Mouse (Mus musculus) WW6 (cell line): Measurements from ENCODE around the gene Lrtm2.

Experiments
- DNase-seq: peaks from one replicate; pipeline ENCODE4 v3.0.0-alpha.2; 2013; ENCODE audit warnings: low read depth, low spot score

The Lrtm2 gene

DNA sequence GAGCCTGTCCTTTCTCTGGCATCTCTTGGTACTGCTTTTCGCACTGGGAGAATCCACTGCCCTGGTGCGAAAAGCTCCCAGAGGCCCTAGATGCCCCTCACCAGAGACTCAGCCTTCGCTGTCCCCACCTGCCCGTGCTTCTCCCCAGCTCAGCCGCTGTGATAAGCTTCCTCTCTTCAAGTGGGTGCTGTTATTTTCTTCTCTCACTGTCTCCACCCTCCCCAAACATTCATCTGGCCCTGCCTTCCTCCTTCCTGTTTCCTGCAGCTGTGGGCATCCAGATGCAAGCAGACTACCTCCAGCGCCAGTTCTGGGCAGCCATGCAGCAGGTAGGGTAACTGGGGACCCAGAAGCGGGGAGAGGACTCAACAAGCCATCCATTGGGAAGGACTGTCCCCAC is 5.6 kb upstream of the Lrtm2 start:
- DNase-seq: no peak

DNA sequence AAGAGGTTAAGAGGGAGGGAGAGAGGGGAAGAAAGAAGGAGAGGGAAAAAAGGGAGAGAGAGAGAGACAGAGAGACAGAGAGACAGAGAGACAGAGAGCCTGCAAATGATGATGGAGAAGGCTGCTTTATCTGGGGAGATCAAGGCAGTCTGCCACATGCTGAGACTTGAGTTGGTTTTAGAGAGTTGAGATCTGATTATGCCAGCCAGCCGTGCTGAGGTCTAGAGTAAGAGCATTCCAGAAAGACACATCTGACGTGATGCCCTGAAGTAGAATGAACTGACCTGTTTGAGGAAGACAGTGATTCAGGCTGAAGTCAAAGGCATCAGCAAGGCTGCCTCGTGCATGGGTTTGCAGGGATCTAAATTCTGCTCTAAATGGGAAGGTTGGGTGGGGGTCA is 3.3 kb upstream of the Lrtm2 start:
- no peak for DNase-seq

DNA sequence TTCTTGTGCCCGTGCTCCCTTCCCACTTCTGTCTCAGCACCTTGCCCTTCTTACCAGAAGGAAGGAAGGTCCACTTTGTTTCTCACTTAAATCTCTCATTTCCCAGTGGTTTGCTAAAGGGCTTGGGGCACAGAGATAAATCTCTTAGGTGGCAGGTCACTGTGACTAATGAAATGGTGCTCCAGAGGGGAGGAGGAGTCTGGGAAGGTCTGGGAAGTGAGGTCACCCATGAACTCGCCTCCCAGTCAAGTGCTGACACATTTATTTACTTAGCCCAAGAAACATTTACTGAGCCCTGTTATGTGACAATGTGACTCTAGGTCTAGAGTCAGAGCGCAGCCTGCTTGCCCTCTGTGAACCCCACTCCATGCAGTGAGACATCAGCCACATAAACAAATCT is 2.6 kb upstream of the Lrtm2 start:
- no peak for DNase-seq

DNA sequence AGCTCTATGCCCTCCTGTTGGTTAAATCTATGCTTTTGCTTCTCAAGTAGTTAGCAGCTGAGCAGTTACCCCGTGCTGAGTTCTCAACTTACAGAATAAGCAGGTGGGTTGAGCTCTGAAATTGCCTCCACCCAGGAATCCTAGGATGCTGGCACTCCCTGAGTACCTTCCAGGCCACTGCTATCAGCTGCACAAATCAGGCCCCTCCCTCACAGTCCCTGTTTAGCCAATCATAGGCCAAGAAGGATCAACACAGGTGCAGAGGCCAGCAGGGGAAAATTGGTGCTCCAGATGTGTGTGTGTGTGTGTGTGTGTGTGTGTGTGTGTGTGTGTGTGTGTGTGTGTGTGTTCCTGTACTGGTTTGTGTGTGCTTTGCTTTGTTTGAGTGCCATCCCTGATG is 1.5 kb upstream of the Lrtm2 start:
- no peak for DNase-seq

DNA sequence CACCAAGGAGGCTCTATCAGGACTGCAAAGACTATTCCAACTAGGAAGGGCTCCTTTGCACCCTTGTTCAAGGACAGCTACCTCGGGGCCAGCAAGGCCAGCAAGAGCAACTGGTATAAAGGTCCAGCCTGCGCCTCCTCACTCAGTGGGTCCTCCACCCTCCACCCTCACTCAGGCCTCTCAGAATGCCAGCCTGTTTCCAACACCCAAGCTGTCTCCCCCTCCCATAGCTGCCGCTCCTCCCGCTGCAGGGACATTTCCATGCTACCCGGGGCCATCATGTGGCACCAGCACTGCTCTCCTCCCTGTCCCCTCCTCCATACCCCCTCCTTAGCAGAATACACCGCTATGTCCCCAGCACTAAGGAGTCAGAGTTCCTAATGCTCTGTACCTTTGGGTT is 630 bp downstream of the Lrtm2 start:
- DNase-seq: no peak

DNA sequence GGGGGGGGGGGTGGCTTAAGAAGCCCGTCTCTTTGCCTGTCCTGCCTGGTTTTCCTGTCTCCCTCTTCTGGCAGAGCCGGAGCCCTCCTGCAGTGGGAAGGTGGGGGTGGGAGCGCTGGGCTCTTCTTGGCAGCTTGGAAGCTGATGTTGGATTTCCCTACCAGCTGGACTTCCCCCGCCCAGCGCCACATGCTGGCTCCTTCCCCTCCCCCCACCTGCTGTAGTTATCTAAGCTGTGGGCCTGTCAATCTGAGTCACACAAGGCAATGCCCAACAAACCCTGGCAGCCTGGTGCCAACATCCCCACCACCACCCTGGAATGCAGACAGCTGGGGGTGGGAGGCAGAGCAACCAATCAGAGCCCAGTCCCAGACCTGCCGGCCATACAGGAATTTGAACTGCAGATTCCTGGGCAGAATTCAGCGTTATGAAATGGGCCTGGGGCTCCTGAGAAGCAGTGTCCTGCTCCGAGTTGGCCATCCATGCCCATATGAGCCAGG is 1.3 kb downstream of the Lrtm2 start:
- no peak for DNase-seq

DNA sequence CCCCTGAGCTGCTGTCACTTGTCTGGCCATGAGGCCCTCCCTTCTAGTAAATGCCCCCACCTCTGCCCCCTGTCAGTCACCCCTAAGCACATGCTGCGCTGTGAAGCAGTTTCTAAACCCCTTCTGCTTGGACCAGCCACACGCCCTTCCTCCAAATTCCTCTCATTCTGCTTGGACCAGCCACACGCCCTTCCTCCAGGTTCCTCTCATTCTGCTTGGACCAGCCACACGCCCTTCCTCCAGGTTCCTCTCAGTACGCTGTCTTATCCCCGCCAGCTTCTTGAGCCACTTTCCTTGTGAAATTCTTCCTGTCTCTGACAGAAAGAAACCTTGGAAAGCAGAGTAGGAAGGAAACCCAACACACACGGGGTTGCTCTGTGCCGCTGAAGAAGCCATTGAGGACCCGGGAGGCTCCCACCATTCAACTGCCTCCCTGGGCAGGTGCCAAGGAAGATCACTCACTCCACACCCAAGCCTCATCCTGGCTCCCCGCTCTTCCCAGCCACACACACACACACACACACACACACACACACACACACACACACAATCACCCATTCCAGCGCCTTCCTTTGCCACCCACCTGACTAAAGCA is 1.9 kb downstream of the Lrtm2 start:
- no peak for DNase-seq

DNA sequence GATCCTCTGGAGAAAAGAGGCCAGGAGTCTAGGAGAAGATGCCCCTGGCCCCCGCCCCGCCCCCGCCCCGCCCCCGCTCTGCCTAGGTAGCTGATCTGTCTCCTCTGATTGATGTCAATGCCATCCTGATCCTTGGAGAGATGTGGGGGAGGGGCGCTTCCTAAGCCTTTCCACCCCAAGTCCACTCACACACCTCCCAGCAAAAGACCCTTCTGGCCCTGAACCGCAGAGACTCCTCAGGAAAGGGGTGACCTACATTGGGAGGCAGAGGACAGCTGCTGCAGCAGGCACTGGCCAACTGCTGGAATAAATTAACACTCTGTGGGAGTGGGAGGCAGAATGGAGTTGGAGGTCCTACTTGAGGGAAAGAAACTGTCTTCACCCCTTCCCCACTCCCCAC is 4.0 kb downstream of the Lrtm2 start:
- no peak for DNase-seq

DNA sequence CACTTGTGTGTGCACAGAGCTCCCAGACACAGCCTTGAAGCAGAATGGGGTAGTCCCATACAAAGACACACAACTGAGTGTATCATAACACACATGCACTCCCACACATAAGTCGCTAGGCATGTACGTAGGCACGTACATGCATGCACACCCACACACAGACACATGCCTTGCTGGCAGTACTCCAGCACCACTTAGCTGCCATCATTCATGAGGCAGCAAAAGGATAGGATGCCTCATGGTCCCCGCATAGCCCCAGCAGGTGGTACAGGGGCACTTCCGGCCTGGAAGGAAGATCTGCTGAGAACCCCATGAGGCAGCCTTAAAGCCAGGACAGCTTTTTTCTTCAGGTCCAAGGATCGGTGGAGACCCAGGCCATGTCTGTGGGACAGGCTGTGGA is 4.6 kb downstream of the Lrtm2 start:
- DNase-seq: no peak

DNA sequence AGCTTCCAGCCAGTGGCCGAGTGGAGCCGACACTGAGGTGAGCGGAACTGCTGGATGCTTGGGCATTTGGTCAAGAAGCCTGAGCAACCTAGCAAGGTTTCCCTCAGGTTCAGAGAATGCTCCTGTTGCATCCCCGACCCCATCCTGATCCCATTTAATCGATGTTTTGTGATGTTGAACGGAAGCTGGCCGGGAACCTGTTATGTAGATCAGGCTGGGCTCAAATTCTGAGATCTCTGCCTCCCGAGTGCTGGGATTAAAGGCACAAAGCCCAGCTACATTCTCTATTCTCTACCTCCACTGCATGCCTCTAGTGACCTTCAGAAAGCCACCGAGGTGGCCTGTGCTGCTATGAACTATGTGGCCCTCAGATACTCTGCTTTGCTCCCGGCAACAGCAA is 5.8 kb downstream of the Lrtm2 start:
- peak; percentile 52 for DNase-seq

DNA sequence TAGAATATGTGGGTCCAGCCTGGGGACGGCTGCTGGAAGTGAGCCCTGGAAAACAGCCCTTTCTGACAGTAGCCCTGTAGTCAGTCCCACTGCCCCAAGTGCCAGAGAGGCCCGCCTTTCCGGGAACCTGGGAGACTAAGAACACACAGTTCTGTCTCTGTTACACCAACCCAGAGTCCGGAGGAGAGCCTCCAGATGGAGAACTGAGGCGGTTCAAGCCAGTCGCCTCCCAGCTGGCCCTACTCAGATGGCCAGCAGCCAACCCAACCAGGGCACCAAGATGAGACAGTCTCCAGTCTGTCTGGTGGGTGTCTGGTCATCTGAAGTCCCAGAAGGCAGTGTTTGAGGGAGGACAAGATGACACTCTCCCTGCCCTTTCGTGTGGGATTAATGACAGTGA is 8.8 kb downstream of the Lrtm2 start:
- no peak for DNase-seq

DNA sequence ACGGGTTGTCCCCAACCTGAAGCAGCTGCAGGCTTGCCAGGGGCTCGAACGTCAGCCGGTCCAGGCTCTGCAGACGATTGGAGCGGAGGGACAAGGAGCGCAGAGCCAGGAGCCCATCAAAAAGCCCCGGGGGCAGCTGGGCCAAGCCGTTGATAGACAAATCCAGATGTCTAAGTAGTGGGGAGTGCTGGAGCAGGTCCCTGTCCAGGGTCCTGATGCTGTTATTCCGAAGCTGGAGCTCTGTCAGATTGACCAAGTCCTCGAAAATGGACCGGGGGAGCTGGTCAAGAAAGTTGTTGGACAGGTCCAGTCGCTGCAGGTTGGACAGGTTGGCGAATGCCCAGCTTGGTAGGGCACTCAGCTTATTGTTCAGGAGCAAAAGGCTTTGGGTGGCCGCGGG is 10.1 kb downstream of the Lrtm2 start:
- DNase-seq: no peak

DNA sequence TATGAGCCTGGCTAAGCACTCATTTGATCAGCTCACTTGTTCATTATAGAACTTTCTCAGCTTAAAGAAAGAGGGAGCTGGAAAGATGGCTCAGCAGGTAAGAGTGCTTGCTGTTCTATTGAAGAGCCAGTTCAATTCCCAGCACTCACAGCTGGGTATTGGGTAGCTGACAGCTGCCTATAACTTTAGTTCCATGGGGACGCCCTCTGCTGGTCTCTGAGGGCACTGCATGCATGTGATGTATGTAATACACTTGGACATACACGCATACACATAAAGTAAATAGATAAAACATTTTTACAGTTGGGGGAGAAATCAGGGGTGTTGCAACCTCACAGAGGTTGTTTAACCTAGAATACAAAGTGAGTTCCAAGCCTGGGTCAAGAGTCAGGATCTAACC is 11.2 kb downstream of the Lrtm2 start:
- no peak for DNase-seq

DNA sequence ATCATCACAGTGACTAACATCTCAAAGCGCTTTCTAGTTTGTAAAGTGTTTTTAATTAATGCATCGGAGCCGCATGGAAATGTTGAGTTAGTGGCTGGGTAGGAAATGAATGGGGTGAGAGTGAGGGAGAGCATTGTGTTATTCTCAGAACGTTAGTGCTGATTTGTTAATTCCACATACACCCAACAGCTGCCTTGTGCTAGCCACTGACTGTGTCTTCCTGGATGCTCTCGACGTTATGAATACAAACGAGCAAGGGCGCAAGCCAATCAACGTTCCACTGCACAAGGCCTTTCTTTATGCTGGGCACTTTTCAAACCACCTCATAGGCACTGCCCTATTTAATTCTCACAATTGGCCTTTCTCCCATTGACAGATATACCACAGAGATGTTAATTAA is 11.8 kb downstream of the Lrtm2 start:
- DNase-seq: no peak

DNA sequence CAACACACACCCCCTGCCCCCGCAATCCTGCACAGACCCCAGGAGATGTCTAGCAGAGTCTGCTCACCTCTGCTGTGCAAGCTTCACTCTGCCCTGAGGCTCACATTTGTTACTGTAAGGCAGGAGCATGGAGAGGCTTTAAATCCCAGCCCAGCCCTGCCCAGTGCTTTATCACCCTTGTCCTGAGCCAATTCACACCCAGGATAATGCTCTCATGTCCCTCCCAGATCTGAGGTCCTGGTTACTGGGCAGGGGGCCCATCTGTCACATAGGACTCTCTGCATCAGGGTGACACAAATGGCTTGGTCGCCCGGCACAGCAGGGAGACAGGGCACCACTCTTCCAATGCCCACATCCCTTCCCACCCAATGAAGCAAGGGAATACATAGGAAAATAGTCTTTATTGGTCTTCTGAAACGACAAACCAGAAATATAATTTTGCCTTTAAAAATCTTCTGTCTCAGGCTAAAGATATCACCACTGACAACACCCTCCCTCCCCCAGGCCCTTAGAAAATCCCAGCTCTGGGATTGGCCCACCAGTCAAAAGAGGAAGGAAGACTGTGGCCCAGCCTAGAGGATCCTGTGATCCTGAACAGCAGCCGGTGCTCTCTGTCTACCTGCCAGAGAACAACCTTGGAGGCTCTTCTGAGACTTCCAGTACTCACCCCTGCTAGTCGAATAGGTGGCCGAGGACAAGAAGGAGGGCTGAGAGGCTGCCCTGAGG is 15.7 kb downstream of the Lrtm2 start:
- DNase-seq: no peak

DNA sequence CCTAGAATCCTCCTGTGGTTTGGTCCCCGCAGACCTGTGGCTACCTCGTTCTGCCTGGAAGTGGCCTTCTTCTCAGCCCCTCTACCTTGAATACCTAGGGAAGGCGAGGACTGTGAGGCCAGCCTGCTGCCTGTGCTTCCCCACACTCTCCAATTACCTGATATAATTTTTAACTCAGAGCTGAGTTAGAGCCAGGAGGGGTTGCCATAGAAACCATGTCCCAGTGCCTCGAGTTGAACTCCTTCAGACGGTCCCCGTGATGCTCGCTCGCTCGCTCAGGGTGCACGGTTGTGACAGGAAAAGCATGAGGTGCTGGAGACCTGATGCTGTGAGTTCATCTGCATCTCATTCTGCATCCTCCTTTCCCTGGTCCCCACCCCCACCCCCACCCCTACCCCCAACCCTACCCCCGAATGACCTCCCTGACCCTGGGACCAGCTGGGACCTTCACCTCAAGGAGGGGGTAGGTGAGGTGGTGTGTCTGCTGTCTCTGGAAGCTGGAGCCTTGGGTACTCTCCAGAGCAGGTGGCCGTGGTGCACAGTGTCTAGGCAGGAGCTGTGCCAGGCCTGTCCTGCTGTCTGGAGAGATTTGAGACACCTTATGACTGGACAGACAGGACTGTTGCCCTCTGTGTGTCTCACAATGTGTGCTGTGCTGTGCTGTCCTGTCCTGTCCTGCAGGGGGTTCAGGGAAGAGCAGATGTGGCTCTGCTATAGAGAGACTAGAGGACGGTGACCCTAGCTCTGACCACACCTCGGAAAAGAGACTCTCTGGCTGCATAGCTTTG is 16.8 kb downstream of the Lrtm2 start:
- DNase-seq: no peak

DNA sequence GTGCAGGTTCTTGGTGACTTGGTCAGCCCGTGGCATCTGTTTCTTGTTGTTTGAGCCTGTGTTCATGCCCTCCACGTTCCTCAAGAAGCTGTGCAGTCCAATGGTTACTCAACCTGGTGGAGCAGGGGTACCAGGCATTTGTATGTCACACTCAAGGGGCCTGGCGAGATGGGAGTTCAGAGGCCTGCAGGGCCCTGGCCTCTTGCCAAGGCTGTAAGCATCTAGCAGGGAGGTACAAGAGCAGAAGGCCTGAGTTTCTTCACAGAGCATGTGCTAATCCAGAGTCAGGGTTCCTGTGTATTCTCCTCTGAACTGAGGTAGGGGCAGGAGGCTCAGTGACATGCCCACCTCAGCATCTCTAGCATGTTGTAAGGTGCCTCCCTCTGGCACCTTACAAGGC is 17.5 kb downstream of the Lrtm2 start:
- no peak for DNase-seq

DNA sequence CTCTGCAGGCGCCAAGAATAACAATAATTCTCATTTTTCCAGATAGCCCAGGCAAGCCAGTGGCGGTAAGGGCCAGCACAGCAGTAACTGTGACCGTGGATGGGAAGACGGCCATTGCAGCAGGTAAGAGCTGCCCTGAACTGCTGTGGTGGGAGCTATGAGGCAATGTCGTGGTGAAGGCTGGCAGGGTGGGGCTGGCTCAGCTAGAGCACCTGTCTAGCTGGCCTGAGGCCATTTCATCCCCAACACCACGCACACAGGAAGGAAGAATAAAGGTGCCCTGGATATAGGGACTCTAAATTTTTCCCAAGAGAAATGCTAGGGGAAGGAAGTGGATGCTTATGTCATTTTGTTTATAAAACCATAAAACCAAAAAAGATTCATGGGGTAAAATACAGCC is 18.2 kb downstream of the Lrtm2 start:
- no peak for DNase-seq

DNA sequence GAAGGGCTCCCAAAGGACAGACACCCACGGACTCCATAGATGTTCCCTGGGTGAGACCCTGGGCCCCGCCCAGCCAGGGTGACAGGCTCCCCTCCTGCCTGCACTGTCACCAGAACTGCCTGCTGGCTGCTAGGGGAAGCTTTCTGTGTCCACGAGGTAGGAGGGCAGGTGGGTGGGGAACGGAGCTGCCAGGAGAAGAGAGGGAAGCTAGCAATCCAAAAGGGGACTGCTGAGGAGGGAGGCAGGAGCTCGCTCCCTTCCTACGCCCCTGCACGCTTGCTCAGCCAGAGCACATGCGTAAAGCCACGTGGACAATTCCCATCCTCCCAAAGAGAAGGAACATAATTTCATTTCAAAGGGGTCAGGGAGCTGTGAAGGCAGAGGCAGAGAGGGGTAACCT is 20.4 kb downstream of the Lrtm2 start:
- DNase-seq: no peak

DNA sequence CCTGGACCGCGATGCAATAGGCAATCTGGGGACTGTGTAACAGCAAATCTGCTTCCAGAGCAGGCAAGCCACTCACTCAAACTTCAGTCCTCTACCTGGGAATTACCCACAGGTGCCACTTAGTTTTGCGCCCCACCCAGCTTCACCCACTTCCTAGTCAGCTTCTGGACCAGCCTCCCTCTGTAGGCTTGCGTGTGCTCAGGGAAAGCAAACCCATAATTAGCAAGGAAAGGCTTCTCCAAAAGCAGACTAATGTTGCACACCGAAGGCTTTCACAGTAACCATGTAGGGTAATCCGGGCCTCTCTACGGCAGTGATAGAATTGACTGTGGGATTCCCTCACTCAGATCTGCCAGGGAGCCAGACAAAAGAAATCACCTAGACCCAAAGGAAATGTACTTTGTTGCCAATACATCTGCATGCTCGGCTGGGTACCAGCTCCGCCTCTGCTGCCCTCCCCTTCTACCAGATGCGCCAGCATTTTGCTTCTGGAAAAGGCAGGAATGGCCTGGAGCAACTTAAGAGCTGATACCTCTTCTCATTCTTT is 22.6 kb downstream of the Lrtm2 start:
- no peak for DNase-seq

DNA sequence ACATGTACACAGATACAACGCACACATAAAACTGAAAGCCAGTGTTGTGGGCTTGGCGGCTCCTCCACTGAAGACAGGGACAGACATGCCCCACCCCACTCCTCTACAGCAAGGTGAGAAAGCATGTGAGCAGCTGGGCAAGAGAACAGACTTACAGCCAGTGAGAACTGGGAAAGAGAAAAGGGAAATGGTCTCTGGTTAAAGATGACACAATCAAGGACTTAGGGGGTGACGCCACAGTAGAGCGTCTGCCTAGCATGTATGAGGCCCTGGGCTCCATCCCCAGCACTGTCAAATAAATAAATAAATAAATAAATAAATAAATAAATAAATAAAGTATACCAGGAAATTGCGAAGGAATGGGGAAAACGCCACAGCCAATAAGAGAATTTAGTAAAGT is 27.2 kb downstream of the Lrtm2 start:
- no peak for DNase-seq

DNA sequence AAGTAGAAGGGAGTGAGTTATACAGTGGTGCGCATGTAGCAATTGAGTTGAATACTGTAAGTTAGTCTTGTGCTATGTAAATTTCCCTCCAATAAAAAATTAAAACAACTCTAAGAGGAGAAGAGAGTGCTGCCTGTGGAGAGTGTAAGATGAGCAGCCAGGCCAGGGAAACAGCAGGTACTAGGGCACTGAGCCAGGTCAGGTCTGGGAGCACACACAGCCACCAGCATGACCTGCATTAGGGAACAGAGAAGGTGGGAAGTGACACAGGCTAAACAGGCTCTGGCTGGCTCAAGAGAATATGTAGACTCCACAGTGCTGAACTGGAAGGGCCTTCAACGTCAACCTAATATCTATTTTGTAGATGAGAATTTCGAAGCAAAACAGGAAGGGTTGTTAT is 29.3 kb downstream of the Lrtm2 start:
- no peak for DNase-seq

DNA sequence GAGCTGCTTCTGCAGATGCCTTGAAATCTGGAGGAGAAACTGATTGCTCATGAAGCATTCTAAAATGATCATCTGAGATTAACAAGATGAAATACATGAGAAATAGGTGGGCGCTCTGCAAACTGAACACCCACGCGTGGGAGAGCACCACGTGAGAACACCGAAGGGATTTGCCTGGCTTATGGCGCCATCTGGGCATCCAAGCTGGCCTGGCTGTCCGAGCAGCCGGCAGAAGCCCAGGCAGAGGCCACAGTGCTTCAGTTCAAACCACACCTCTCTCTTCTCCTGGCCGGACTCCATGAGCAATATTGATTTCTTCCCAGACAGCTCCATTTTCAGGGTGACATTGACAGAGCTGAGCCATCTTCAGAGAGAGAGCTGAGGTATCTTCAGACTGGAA is 49.8 kb downstream of the Lrtm2 start:
- no peak for DNase-seq
